Mouse (Mus musculus) bone marrow, adult 2 months (tissue): ENCODE data around the gene Nccrp1. TPM values are rescaled to one million over a fixed set of nuclear protein-coding genes. Genes with fewer than 3 reads are reported as not detected.
A peak's percentile ranks its signal among the peaks of the same experiment; 100 is the strongest.

Experiments
- H3K27ac ChIP-seq: fragments of 200-500 bp; 2 replicates; pipeline ENCODE4 v1.5.1; 2012; ENCODE audit warnings: low read depth, mild to moderate bottlenecking, control low read depth, inconsistent platforms, low read length; ENCODE audit not compliant: control insufficient read depth, poor library complexity, insufficient read depth
- H3K4me1 ChIP-seq: fragments of 200-500 bp; 2 replicates; pipeline ENCODE4 v1.6.1; 2011; ENCODE audit warnings: low read length; ENCODE audit not compliant: control insufficient read depth, insufficient read depth
- H3K4me3 ChIP-seq: fragments of 200-500 bp; replicated peaks from 2 replicates; pipeline ENCODE3; 2011; ENCODE audit warnings: mild to moderate bottlenecking, low read depth, low read length, control low read depth; ENCODE audit not compliant: control insufficient read depth
- CTCF ChIP-seq: fragments of 200-500 bp; IDR thresholded peaks from 2 replicates; pipeline ENCODE4 v1.5.1; 2011; ENCODE audit warnings: low read length, control low read depth; ENCODE audit not compliant: control insufficient read depth, insufficient read depth
- POLR2A ChIP-seq: fragments of 200-500 bp; IDR thresholded peaks from 2 replicates; pipeline ENCODE4 v1.6.1; 2011; ENCODE audit warnings: low read depth, mild to moderate bottlenecking, control low read depth, low read length, borderline replicate concordance; ENCODE audit not compliant: control insufficient read depth
- WGBS: fragments of 180-500 bp; shearing (Covaris S2); methylation state at CpG from one replicate; pipeline ENCODE4 v1.1.7; 2018; 5-methylcytosine and 5-hydroxymethylcytosine counted together
- polyA plus RNA-seq: library from polyadenylated mRNA; stranded (reverse); fragments of >200 nt; gene quantifications from 2 replicates; pipeline ENCODE4 v1.2.4, GENCODE M21; 2011; ENCODE audit warnings: low replicate concordance; ENCODE audit not compliant: missing spikeins, insufficient read depth, insufficient read length

Gene Nccrp1
- polyA plus RNA-seq, 1 experiment, result not detected

- TF ChIP-seq CTCF (no peak), POLR2A (no peak)
- Histone ChIP-seq H3K4me1 (peaks cover 5% of the 10 kb centered on the region; the same call in 1 of the 2 replicates), H3K27ac (peak overlapping the region; percentile 55), H3K4me3 (no peak overlapping the region)
- 58% methylated on average over 8 of the region's 8 CpGs for WGBS
Measured at GRCm38 (mm10) chr7:28583570-28584344, 36.7 kb upstream of the Nccrp1 start.

GRCm38 (mm10) chr7:28582841-28583240 lies 35.8 kb upstream of the Nccrp1 start:
- WGBS, result 61% methylated on average over 11 of the region's 11 CpGs
- peaks cover 5% of the 10 kb centered on the region; the same call in 1 of the 2 replicates for H3K4me1 ChIP-seq
- TF ChIP-seq POLR2A, result no peak
- no peak for TF ChIP-seq CTCF

GRCm38 (mm10) chr7:28581721-28582120 lies 34.7 kb upstream of the Nccrp1 start:
- TF ChIP-seq POLR2A, result peak; percentile 27; the same call in 1 of the 2 replicates
- no peak for TF ChIP-seq CTCF
- H3K27ac ChIP-seq, result peak overlapping the region; percentile 27
- H3K4me1 ChIP-seq, result peaks cover 5% of the 10 kb centered on the region
- H3K4me3 ChIP-seq, result no peak overlapping the region
- WGBS, result 55% methylated on average over 4 of the region's 4 CpGs

More at GRCm38 (mm10) chr7:28582841-28583240, 35.8 kb upstream of the Nccrp1 start:
- Histone ChIP-seq H3K27ac (peak overlapping the region; percentile 19; the same call in 1 of the 2 replicates), H3K4me3 (no peak overlapping the region)

GRCm38 (mm10) chr7:28579826-28580225 lies 32.8 kb upstream of the Nccrp1 start:
- WGBS, result 59% methylated on average over 5 of the region's 5 CpGs
- TF ChIP-seq POLR2A (no peak), CTCF (no peak)
- Histone ChIP-seq H3K27ac (peak overlapping the region; percentile 3; the same call in 1 of the 2 replicates), H3K4me1 (peaks cover 5% of the 10 kb centered on the region), H3K4me3 (no peak overlapping the region)

GRCm38 (mm10) chr7:28578543-28579053 lies 31.5 kb upstream of the Nccrp1 start:
- no peak overlapping the region for H3K27ac ChIP-seq
- H3K4me3 ChIP-seq, result no peak overlapping the region
- 77% methylated on average over 5 of the region's 5 CpGs for WGBS
- H3K4me1 ChIP-seq, result peaks cover 2% of the 10 kb centered on the region
- no peak for TF ChIP-seq POLR2A
- TF ChIP-seq CTCF, result no peak

- no peak overlapping the region for H3K27ac ChIP-seq
Measured at GRCm38 (mm10) chr7:28577826-28578542, 30.9 kb upstream of the Nccrp1 start.

GRCm38 (mm10) chr7:28576271-28576914 lies 29.3 kb upstream of the Nccrp1 start:
- no peak overlapping the region; the same call in 1 of the 2 replicates for H3K27ac ChIP-seq
- 68% methylated on average over 5 of the region's 5 CpGs for WGBS
- H3K4me1 ChIP-seq, result no peaks in the 10 kb centered on the region; the same call in none of the 2 replicates
- TF ChIP-seq POLR2A (no peak), CTCF (no peak)
- H3K4me3 ChIP-seq, result no peak overlapping the region

More at GRCm38 (mm10) chr7:28577826-28578542, 30.9 kb upstream of the Nccrp1 start:
- H3K4me3 ChIP-seq, result no peak overlapping the region
- whole genome bisulfite sequencing, result 91% methylated on average over 9 of the region's 9 CpGs
- peaks cover 2% of the 10 kb centered on the region for H3K4me1 ChIP-seq
- TF ChIP-seq CTCF, result no peak
- no peak for TF ChIP-seq POLR2A

GRCm38 (mm10) chr7:28575597-28575996 lies 28.5 kb upstream of the Nccrp1 start:
- whole genome bisulfite sequencing, result 70% methylated on average over 11 of the region's 11 CpGs

More at GRCm38 (mm10) chr7:28575597-28575996, 28.5 kb upstream of the Nccrp1 start:
- Histone ChIP-seq H3K27ac (no peak overlapping the region; the same call in 1 of the 2 replicates), H3K4me1 (no peaks in the 10 kb centered on the region; the same call in none of the 2 replicates), H3K4me3 (no peak overlapping the region)
- TF ChIP-seq CTCF (no peak), POLR2A (no peak)
